Mouse (Mus musculus): ENCODE results near the gene Pum3. TPM values are rescaled to one million over a fixed set of nuclear protein-coding genes. Genes with fewer than 3 reads are reported as not detected.

The Pum3 gene
- total and polyA plus RNA-seq, 3 experiments, result 54.4 to 210 (median 83.3) TPM

DNA sequence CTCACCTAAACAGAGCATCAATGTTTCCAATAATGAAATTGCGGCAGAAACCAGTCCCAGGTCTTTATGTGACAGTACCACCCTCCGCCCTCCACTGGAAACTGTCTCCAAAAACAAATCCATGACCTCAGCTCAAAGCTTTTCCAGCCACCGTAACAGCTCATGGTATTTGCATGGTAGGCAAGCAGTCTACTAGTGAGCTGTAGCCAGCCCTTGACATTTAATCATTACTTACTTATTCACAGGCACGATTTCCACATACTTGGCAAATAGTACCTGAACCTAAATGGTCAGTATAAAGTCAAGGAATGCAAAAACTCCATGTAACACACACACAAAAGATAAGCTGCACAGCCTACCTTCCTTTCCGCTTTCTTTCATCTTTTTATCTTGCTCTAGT lies 33.7 kb downstream of the Pum3 start:
- TF ChIP-seq USF1 (IDR thresholded peaks at IDR 0.05; ENCODE audit: low read depth, low read length) (no peak), ZKSCAN1 (IDR thresholded peaks at IDR 0.05; ENCODE audit: borderline replicate concordance, low read depth, low read length) (no peak), CTCF (conservative IDR thresholded peaks at IDR 0.05 in 1 of 2, IDR thresholded peaks at IDR 0.05 in 1 of 2; ENCODE audit: low read depth in 2 of 2, low read length in 2 of 2) (no peak), NRF1 (IDR thresholded peaks at IDR 0.05; ENCODE audit: low read depth, low read length) (no peak), UBTF (IDR thresholded peaks at IDR 0.05; ENCODE audit: low read depth, low read length) (no peak)
- H3K9ac ChIP-seq (ENCODE audit: insufficient read depth, low read depth), result no peak overlapping the region
- H3K27me3 ChIP-seq (replicated peaks), result no peaks in the 10 kb centered on the region
- no peak overlapping the region for H3K4me2 ChIP-seq (ENCODE audit: insufficient read depth, low read depth, poor library complexity, severe bottlenecking)
- H3K9me3 ChIP-seq (replicated peaks; ENCODE audit: low read length), result no peaks in the 10 kb centered on the region
- DNase-seq (ENCODE audit: extremely low read depth), result no peak
- H3K4me1 ChIP-seq (ENCODE audit: control insufficient read depth in 1 of 2, insufficient read depth in 2 of 2), result no peaks in the 10 kb centered on the region
- no peak overlapping the region for H3K4me3 ChIP-seq (replicated peaks in 1 of 3; ENCODE audit: low read depth in 2 of 3, low read length in 2 of 3, poor library complexity in 1 of 3)
- dilution Hi-C loops (cut with MboI; ENCODE audit: extremely low pct_ligation_motif_present, extremely low pct_unique_long_range_greater_than_20kb, low sequenced_read_pairs), result no loop called here
- peaks cover 79 to 99% of the 10 kb centered on the region in 2 experiments for H3K36me3 ChIP-seq (replicated peaks in 1 of 2; ENCODE audit: control insufficient read depth in 1 of 2, insufficient read depth in 1 of 2, low read length in 1 of 2)
- no peaks in the 10 kb centered on the region for H3K79me2 ChIP-seq (replicated peaks; ENCODE audit: control insufficient read depth, extremely low read depth, insufficient read depth, poor library complexity, severe bottlenecking)
- no peak overlapping the region for H3K27ac ChIP-seq (ENCODE audit: insufficient read depth, low read depth)
- in situ Hi-C loops (cut with MboI; ENCODE audit: low pct_ligation_motif_present, low pct_unique_long_range_greater_than_20kb, low sequenced_read_pairs), result no loop called here

- H3K4me2 ChIP-seq (ENCODE audit: insufficient read depth, low read depth, poor library complexity, severe bottlenecking), result no peak overlapping the region
- TF ChIP-seq CTCF (conservative IDR thresholded peaks at IDR 0.05 in 1 of 2, IDR thresholded peaks at IDR 0.05 in 1 of 2; ENCODE audit: low read depth in 2 of 2, low read length in 2 of 2) (peak in 1 of 2 experiments; percentile 15; a peak in 1 of 4 replicates), ZKSCAN1 (IDR thresholded peaks at IDR 0.05; ENCODE audit: borderline replicate concordance, low read depth, low read length) (no peak)
- H3K27ac ChIP-seq (ENCODE audit: insufficient read depth, low read depth), result no peak overlapping the region
- no peaks in the 10 kb centered on the region for H3K27me3 ChIP-seq (replicated peaks)
- H3K79me2 ChIP-seq (replicated peaks; ENCODE audit: control insufficient read depth, extremely low read depth, insufficient read depth, poor library complexity, severe bottlenecking), result no peaks in the 10 kb centered on the region
- dilution Hi-C loops (cut with MboI; ENCODE audit: extremely low pct_ligation_motif_present, extremely low pct_unique_long_range_greater_than_20kb, low sequenced_read_pairs), result no loop called here
- H3K4me3 ChIP-seq (replicated peaks in 1 of 3; ENCODE audit: low read depth in 2 of 3, low read length in 2 of 3, poor library complexity in 1 of 3), result no peak overlapping the region
- H3K9me3 ChIP-seq (replicated peaks; ENCODE audit: low read length), result no peaks in the 10 kb centered on the region
- peaks cover 80 to 99% of the 10 kb centered on the region in 2 experiments for H3K36me3 ChIP-seq (replicated peaks in 1 of 2; ENCODE audit: control insufficient read depth in 1 of 2, insufficient read depth in 1 of 2, low read length in 1 of 2)
- DNase-seq (ENCODE audit: extremely low read depth), result peak; percentile 22
- H3K9ac ChIP-seq (ENCODE audit: insufficient read depth, low read depth), result no peak overlapping the region
- in situ Hi-C loops (cut with MboI; ENCODE audit: low pct_ligation_motif_present, low pct_unique_long_range_greater_than_20kb, low sequenced_read_pairs), result no loop called here
- no peaks in the 10 kb centered on the region for H3K4me1 ChIP-seq (ENCODE audit: control insufficient read depth in 1 of 2, insufficient read depth in 2 of 2)
Observed at GRCm38 (mm10) chr19:27395481-27395880, 34.1 kb downstream of the Pum3 start.

- Histone ChIP-seq H3K4me3 (replicated peaks in 1 of 3; ENCODE audit: low read depth in 2 of 3, low read length in 2 of 3, poor library complexity in 1 of 3) (no peak overlapping the region), H3K27ac (ENCODE audit: insufficient read depth, low read depth) (no peak overlapping the region), H3K36me3 (replicated peaks in 1 of 2; ENCODE audit: control insufficient read depth in 1 of 2, insufficient read depth in 1 of 2, low read length in 1 of 2) (peaks cover 81 to 99% of the 10 kb centered on the region in 2 experiments), H3K4me2 (ENCODE audit: insufficient read depth, low read depth, poor library complexity, severe bottlenecking) (no peak overlapping the region), H3K27me3 (replicated peaks) (no peaks in the 10 kb centered on the region), H3K9me3 (replicated peaks; ENCODE audit: low read length) (no peaks in the 10 kb centered on the region), H3K4me1 (ENCODE audit: control insufficient read depth in 1 of 2, insufficient read depth in 2 of 2) (no peaks in the 10 kb centered on the region), H3K9ac (ENCODE audit: insufficient read depth, low read depth) (no peak overlapping the region), H3K79me2 (replicated peaks; ENCODE audit: control insufficient read depth, extremely low read depth, insufficient read depth, poor library complexity, severe bottlenecking) (no peaks in the 10 kb centered on the region)
- no peak for TF ChIP-seq POLR2A (IDR thresholded peaks at IDR 0.05; ENCODE audit: low read depth, low read length)
- TF ChIP-seq JUN (IDR thresholded peaks at IDR 0.05; ENCODE audit: insufficient read depth, low read depth, low read length), result no peak
- TF ChIP-seq PAX5 (IDR thresholded peaks at IDR 0.05; ENCODE audit: low read length), result no peak
- no peak for TF ChIP-seq HCFC1 (IDR thresholded peaks at IDR 0.05; ENCODE audit: low read depth, low read length)
- no peak for TF ChIP-seq BHLHE40 (IDR thresholded peaks at IDR 0.05; ENCODE audit: low read depth, low read length)
- TF ChIP-seq TCF12 (IDR thresholded peaks at IDR 0.05; ENCODE audit: low read depth, low read length), result no peak
- no peak for TF ChIP-seq ZKSCAN1 (IDR thresholded peaks at IDR 0.05; ENCODE audit: borderline replicate concordance, low read depth, low read length)
- TF ChIP-seq UBTF (IDR thresholded peaks at IDR 0.05; ENCODE audit: low read depth, low read length), result no peak
- no peak for TF ChIP-seq MYC (IDR thresholded peaks at IDR 0.05; ENCODE audit: low read depth, low read length)
- no peak for TF ChIP-seq JUND (conservative IDR thresholded peaks at IDR 0.05; ENCODE audit: low read depth, low read length)
- no peak for TF ChIP-seq IRF4 (IDR thresholded peaks at IDR 0.05; ENCODE audit: low read depth, low read length)
- no peak for TF ChIP-seq SIN3A (IDR thresholded peaks at IDR 0.05; ENCODE audit: low read length)
- no peak for TF ChIP-seq MAX (IDR thresholded peaks at IDR 0.05; ENCODE audit: low read length)
- TF ChIP-seq CTCF (conservative IDR thresholded peaks at IDR 0.05 in 1 of 2, IDR thresholded peaks at IDR 0.05 in 1 of 2; ENCODE audit: low read depth in 2 of 2, low read length in 2 of 2), result no peak
- dilution Hi-C loops (cut with MboI; ENCODE audit: extremely low pct_ligation_motif_present, extremely low pct_unique_long_range_greater_than_20kb, low sequenced_read_pairs) (no loop called here), in situ Hi-C loops (cut with MboI; ENCODE audit: low pct_ligation_motif_present, low pct_unique_long_range_greater_than_20kb, low sequenced_read_pairs) (no loop called here)
- DNase-seq (ENCODE audit: extremely low read depth), result no peak
Observed at GRCm38 (mm10) chr19:27394341-27394990, 35.2 kb downstream of the Pum3 start.

All from CH12.LX (cell line).